Mouse (Mus musculus) megakaryocyte, embryonic 14.5 days (primary cell): ENCODE results near the gene Pfkm.

Experiments
- FLI1 ChIP-seq: IDR thresholded peaks from 2 replicates; pipeline ENCODE4 v1.6.1; 2012; ENCODE audit warnings: low read length, inconsistent platforms, mixed read lengths
- GATA1 ChIP-seq: IDR thresholded peaks from 3 replicates; pipeline ENCODE4 v1.6.1; 2012; ENCODE audit warnings: mixed read lengths, low read length, inconsistent platforms, borderline replicate concordance

GRCm38 (mm10) chr15:98155272-98155671 is 62.9 kb downstream of the Pfkm start:
- TF ChIP-seq GATA1 (no peak), FLI1 (no peak)
